Mouse (Mus musculus) adrenal gland, adult 2 months (tissue): ENCODE measurements at regions not wholly inside any gene's neighbourhood (a gene's known extent, or its start where the extent isn't known, plus 50 kb on each side); places are given as distances from the start of the nearest gene placed in this dataset.
A peak's percentile ranks its signal among the peaks of the same experiment; 100 is the strongest.
"Not testable (repeated sequence)": the region's sequence is repeated elsewhere in the genome, so short reads cannot be mapped to it uniquely, and the experiment has no call there.

Experiments
- DNase-seq: peaks from one replicate; pipeline ENCODE4 v3.0.0; 2021

DNA sequence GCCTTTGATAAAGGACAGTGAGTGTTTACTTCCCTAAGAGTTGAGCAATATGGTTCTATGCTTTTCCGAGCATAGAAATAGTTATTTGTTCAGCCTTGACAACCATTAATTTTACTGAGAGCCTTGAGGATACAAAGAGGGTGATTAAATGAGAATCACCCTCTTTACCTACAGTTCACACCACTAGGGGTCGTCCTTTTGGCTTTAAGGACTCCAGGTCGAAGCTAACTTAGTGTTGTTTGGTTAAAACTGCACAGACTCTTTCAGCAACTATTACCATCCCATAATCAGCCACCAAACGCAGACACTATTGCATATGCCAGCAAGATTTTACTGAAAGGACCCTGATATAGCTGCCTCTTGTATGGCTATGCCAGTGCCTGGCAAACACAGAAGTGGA is 559.2 kb upstream of the 2610301B20Rik start:
- DNase-seq = no peak

GRCm38 (mm10) chr4:10315875-10316274 is 558.4 kb upstream of the 2610301B20Rik start:
- no peak for DNase-seq

- DNase-seq = no peak
Observed at GRCm38 (mm10) chr4:10344147-10344546, 530.2 kb upstream of the 2610301B20Rik start.

DNA sequence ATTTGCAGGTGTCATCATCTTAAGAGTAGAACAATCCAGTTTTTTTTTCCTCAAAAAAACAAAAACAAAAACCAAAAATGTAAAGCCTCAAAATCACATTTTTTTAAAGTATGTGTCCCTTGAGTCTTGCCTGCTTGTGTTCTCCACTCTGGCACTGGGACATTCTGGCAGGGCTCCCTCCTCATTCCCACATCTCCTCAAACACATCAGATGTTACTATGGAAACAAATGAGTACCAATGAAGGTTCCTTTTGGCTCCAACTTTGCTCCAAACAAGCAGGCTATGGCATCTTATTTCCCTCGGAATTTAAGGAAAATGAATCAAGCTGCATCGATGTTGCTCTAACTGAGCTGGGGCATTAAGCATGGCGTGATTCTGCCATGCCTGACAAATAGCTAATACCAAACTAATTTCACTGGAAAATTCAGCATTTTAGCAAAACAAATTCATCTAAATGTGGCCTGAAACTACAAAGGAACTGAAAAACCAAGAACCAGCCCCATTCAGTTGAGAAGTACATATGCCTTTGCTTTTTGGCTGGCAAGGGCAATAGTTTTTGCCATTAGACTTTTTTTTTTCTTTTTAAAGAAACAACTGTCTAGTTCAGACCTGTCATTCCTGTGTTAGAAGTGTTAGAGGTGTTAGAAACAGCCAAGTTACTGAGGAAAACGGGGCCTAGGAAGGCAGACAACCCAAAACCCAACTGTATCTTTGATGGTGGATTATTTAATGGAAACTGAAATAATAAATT is 522.2 kb upstream of the 2610301B20Rik start:
- no peak for DNase-seq

- no peak for DNase-seq
Observed at GRCm38 (mm10) chr4:10357572-10357971, 516.7 kb upstream of the 2610301B20Rik start.

GRCm38 (mm10) chr4:10389790-10390189 is 484.5 kb upstream of the 2610301B20Rik start:
- no peak for DNase-seq

DNA sequence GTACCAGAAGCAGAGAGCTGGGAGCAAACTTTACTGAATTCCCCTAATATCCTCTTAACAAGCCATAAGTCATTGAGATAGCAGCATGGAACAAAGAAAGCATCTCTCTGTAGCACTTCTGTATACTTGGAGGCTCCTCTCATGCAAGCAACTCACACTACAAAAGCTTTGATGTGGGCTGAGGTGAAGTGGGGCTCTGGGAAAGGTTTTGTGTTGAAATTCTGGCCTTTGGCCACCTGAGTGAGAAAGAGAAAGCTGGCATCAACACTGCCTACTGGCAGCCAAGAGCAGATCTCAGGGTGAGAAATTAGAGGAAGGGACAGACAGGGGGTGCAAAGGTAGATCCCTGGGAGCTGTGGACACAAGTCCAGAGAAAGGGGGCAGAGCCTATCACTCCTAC is 477.0 kb upstream of the 2610301B20Rik start:
- peak; percentile 4 for DNase-seq

- DNase-seq = no peak
Observed at GRCm38 (mm10) chr4:10398075-10398474, 476.2 kb upstream of the 2610301B20Rik start.

DNA sequence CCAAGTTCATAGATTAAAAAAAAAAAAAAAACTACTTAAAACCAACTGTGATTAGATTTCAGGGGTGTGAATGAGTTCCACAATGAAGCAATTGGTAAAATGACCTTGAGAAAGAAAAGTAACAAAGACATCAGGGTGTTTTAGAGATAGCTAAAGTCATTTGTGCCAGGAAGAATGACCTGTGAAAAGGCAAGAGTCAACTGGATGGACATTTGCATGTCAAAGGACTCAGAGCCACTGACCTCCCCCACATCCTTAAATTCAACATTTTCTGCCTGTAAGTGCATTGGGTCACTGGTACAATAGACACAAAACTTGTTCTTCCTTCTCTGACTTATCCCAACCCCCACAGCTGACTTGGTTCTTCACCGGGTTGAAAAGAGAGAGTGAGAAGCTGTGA is 474.6 kb upstream of the 2610301B20Rik start:
- no peak for DNase-seq

DNA sequence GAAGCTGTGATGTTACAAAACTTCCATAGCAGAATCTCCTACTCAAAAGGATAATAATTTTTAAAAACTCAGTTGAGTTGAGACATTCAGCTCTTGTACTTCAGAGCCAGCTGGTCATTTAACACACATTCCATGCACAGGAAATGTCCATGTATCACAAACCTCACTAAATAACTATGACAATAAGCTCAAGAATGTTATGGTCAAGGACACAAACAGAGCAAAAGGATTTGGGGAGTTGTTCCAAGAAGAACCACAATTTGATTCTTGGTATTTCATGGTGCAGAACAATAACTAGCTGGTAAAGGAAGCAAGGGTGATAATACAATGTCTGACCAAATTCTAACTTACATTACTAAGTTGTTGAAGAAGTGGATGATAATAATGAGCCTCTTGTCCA is 471.4 kb upstream of the 2610301B20Rik start:
- no peak for DNase-seq

- no peak for DNase-seq
Observed at GRCm38 (mm10) chr4:10404438-10404837, 469.9 kb upstream of the 2610301B20Rik start.

- no peak for DNase-seq
Observed at GRCm38 (mm10) chr4:10405102-10405501, 469.2 kb upstream of the 2610301B20Rik start.

DNA sequence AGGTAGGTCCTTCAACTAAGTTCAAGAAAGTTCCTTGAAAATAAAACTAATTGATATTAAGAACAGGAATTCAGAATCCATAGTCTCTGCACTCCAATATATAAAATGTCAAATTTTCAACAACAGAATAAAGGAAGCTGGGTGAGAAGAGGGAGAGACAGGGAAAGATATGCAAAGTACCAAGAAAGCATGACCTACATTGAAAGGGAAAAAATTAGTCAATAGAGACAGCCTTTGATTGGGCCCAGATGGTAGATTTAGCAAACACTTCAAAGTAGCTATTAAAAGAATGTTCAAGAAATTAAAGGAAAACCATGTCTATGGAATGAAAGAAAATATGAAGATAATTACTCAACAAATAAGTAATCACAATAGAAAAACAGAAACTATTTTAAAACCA is 460.0 kb upstream of the 2610301B20Rik start:
- no peak for DNase-seq

GRCm38 (mm10) chr4:10421354-10421753 is 452.9 kb upstream of the 2610301B20Rik start:
- no peak for DNase-seq

DNA sequence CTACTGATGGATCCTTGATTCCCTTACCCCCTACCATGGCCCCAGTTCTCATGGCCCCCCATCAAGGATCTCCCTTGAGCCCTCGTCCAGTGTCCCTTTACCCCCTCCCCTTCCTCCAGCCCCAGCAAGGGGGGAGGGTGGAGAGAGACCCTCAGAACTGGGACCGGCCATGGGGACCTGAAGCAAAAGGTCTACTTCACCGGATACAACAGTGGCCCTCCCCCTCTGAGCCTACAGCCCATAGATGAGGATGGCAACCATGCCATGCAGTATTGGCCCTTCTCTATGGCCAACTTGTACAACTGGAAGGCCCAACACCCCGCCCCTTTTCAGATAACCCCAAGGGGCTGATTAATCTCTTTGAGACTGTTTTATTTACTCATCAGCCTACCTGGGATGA is 439.9 kb upstream of the 2610301B20Rik start:
- no peak for DNase-seq

- not testable (repeated sequence) for DNase-seq
Observed at GRCm38 (mm10) chr4:10439921-10440320, 434.4 kb upstream of the 2610301B20Rik start.

- no peak for DNase-seq
Observed at GRCm38 (mm10) chr4:10459603-10460002, 414.7 kb upstream of the 2610301B20Rik start.

DNA sequence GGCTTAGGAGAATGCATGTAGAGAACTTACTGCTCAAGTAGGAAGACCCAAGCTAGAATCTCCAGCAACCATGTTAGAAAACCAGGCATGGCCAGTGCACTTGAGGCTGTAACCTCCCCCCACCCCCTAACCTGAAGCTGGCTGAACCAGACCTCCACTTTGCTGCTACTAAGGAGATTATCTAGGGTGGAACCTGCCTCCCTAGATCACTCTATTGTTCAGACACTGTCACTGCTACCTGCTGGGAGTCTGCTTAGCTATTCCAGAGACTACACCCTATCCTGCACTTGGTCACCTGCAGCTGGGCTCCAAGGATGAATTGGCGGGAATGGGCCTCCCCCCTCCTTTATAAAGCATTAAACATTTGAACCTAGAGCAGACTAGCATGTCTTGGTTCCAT is 393.4 kb upstream of the 2610301B20Rik start:
- DNase-seq = no peak

GRCm38 (mm10) chr4:10508163-10508821 is 366.0 kb upstream of the 2610301B20Rik start:
- DNase-seq = peak; percentile 1

GRCm38 (mm10) chr4:10510013-10510412 is 364.3 kb upstream of the 2610301B20Rik start:
- no peak for DNase-seq

- DNase-seq = no peak
Observed at GRCm38 (mm10) chr4:10550711-10551305, 323.5 kb upstream of the 2610301B20Rik start.

DNA sequence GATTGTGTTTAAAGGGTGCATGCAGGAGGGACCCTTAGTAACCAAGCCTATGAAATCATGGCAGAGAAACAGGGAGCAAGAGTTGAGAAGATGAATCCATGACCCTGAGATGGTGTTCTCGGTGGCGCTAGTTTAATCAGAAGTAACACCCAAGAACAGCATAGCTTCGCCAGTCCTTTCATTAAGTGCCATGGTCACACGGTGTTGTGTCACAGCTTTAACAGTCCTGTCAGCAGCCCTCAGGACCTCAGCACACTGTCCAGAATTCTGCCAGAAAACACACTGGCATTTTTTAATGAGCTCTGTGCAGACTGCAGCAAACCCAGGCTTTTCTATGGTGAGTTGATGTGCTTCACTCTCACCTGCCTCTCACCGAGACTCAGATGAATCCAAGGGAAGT is 320.6 kb upstream of the 2610301B20Rik start:
- no peak for DNase-seq

GRCm38 (mm10) chr4:10560078-10560477 is 314.2 kb upstream of the 2610301B20Rik start:
- no peak for DNase-seq
